Mouse (Mus musculus): ENCODE data around the gene Zfp185. TPM values are rescaled to one million over a fixed set of nuclear protein-coding genes. Genes with fewer than 3 reads are reported as not detected.
"Not testable (repeated sequence)": the region's sequence is repeated elsewhere in the genome, so short reads cannot be mapped to it uniquely, and the experiment has no call there.

The Zfp185 gene
- total and polyA plus RNA-seq, 3 experiments, result not detected

- H3K27me3 ChIP-seq (replicated peaks), result no peaks in the 10 kb centered on the region
- H3K9ac ChIP-seq (ENCODE audit: insufficient read depth, low read depth), result no peak overlapping the region
- no peaks in the 10 kb centered on the region for H3K4me1 ChIP-seq (ENCODE audit: control insufficient read depth in 1 of 2, insufficient read depth in 2 of 2)
- no peaks in the 10 kb centered on the region for H3K36me3 ChIP-seq (replicated peaks in 1 of 2; ENCODE audit: control insufficient read depth in 1 of 2, insufficient read depth in 1 of 2, low read length in 1 of 2)
- in situ Hi-C loops (cut with MboI; ENCODE audit: low pct_ligation_motif_present, low pct_unique_long_range_greater_than_20kb, low sequenced_read_pairs), result no loop called here
- H3K79me2 ChIP-seq (replicated peaks; ENCODE audit: control insufficient read depth, extremely low read depth, insufficient read depth, poor library complexity, severe bottlenecking), result no peaks in the 10 kb centered on the region
- dilution Hi-C loops (cut with MboI; ENCODE audit: extremely low pct_ligation_motif_present, extremely low pct_unique_long_range_greater_than_20kb, low sequenced_read_pairs), result no loop called here
- no peak overlapping the region for H3K4me2 ChIP-seq (ENCODE audit: insufficient read depth, low read depth, poor library complexity, severe bottlenecking)
- TF ChIP-seq NRF1 (IDR thresholded peaks at IDR 0.05; ENCODE audit: low read depth, low read length) (no peak), MXI1 (IDR thresholded peaks at IDR 0.05; ENCODE audit: low read depth, low read length) (no peak)
- no peak overlapping the region for H3K27ac ChIP-seq (ENCODE audit: insufficient read depth, low read depth)
- H3K9me3 ChIP-seq (replicated peaks; ENCODE audit: low read length), result no peaks in the 10 kb centered on the region
- H3K4me3 ChIP-seq (replicated peaks in 1 of 3; ENCODE audit: low read depth in 2 of 3, low read length in 2 of 3, poor library complexity in 1 of 3), result no peak overlapping the region
- no peak for DNase-seq (ENCODE audit: extremely low read depth)
These were observed 76.6 kb downstream of the Zfp185 start for GRCm38 (mm10) chrX:73063512-73064414.

- H3K27me3 ChIP-seq (replicated peaks), result no peaks in the 10 kb centered on the region
- no peaks in the 10 kb centered on the region for H3K4me1 ChIP-seq (ENCODE audit: control insufficient read depth in 1 of 2, insufficient read depth in 2 of 2)
- H3K27ac ChIP-seq (ENCODE audit: insufficient read depth, low read depth), result no peak within 1 kb of the TSS
- no peaks in the 10 kb centered on the region for H3K79me2 ChIP-seq (replicated peaks; ENCODE audit: control insufficient read depth, extremely low read depth, insufficient read depth, poor library complexity, severe bottlenecking)
- H3K36me3 ChIP-seq (replicated peaks in 1 of 2; ENCODE audit: control insufficient read depth in 1 of 2, insufficient read depth in 1 of 2, low read length in 1 of 2), result no peaks in the 10 kb centered on the region
- no peak for DNase-seq (ENCODE audit: extremely low read depth)
- no peak within 1 kb of the TSS for H3K4me2 ChIP-seq (ENCODE audit: insufficient read depth, low read depth, poor library complexity, severe bottlenecking)
- no peak within 1 kb of the TSS for H3K4me3 ChIP-seq (replicated peaks in 1 of 3; ENCODE audit: low read depth in 2 of 3, low read length in 2 of 3, poor library complexity in 1 of 3)
- dilution Hi-C loops (cut with MboI; ENCODE audit: extremely low pct_ligation_motif_present, extremely low pct_unique_long_range_greater_than_20kb, low sequenced_read_pairs) (no loop called here), in situ Hi-C loops (cut with MboI; ENCODE audit: low pct_ligation_motif_present, low pct_unique_long_range_greater_than_20kb, low sequenced_read_pairs) (no loop called here)
- no peak for TF ChIP-seq JUND (conservative IDR thresholded peaks at IDR 0.05; ENCODE audit: low read depth, low read length)
- no peak for TF ChIP-seq CTCF (conservative IDR thresholded peaks at IDR 0.05 in 1 of 2, IDR thresholded peaks at IDR 0.05 in 1 of 2; ENCODE audit: low read depth in 2 of 2, low read length in 2 of 2)
- TF ChIP-seq ZC3H11A (IDR thresholded peaks at IDR 0.05; ENCODE audit: low read depth, low read length), result no peak
- no peak for TF ChIP-seq MXI1 (IDR thresholded peaks at IDR 0.05; ENCODE audit: low read depth, low read length)
- TF ChIP-seq POLR2A (IDR thresholded peaks at IDR 0.05; ENCODE audit: low read depth, low read length), result no peak
- TF ChIP-seq SMC3 (IDR thresholded peaks at IDR 0.05; ENCODE audit: low read depth, low read length), result no peak
- no peak for TF ChIP-seq ELF1 (IDR thresholded peaks at IDR 0.05; ENCODE audit: low read depth, low read length)
- TF ChIP-seq UBTF (IDR thresholded peaks at IDR 0.05; ENCODE audit: low read depth, low read length), result no peak
- TF ChIP-seq CHD1 (IDR thresholded peaks at IDR 0.05; ENCODE audit: low read depth, low read length), result no peak
- no peak for TF ChIP-seq MAX (IDR thresholded peaks at IDR 0.05; ENCODE audit: low read length)
- TF ChIP-seq SIN3A (IDR thresholded peaks at IDR 0.05; ENCODE audit: low read length), result no peak
- no peak for TF ChIP-seq ETS1 (conservative IDR thresholded peaks at IDR 0.05; ENCODE audit: low read depth, low read length)
- no peak for TF ChIP-seq USF2 (conservative IDR thresholded peaks at IDR 0.05; ENCODE audit: low read depth, low read length)
- no peak for TF ChIP-seq JUN (IDR thresholded peaks at IDR 0.05; ENCODE audit: insufficient read depth, low read depth, low read length)
- no peak for TF ChIP-seq CHD2 (IDR thresholded peaks at IDR 0.05; ENCODE audit: low read length)
- no peak for TF ChIP-seq MAZ (IDR thresholded peaks at IDR 0.05; ENCODE audit: low read depth, low read length)
- no peak for TF ChIP-seq GABPA (IDR thresholded peaks at IDR 0.05; ENCODE audit: insufficient replicate concordance, low read depth, low read length)
- no peak for TF ChIP-seq E2F4 (IDR thresholded peaks at IDR 0.05; ENCODE audit: insufficient replicate concordance, low read depth, low read length)
- H3K9ac ChIP-seq (ENCODE audit: insufficient read depth, low read depth), result no peak within 1 kb of the TSS
- no peaks in the 10 kb centered on the region for H3K9me3 ChIP-seq (replicated peaks; ENCODE audit: low read length)
These were observed 77.3 kb downstream of the Zfp185 start, which contains the start of gene Pnma3 for GRCm38 (mm10) chrX:73064415-73064793. Gene Pnma3, plus strand, starts transcription at chrX:73064787.

DNA sequence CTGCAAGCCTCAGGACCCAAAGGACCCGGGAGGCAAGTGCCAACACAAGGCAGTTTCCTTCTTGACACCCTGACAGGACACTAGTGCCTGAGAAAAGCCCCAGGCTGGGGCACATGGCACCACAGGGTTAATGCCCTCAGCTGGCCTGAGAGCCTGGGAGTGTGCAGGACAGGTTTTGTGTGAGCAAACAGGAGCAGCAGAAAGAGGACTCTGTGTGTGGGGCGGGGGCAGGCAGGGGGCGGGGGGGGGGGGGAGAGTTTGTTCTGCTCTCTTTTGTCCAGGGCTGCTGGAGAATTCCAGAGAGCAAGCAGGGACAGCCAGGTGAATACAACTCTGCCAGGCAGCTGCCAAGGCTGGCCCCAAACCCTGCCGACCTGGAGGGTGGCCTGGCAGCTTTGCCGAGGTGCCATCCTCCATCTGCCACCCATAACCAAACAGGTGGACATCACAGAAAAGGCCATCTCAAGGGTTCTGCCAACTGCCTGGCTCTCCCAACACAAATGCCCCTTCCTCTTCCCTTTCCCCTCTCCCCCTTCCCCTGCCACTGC, 79.7 kb downstream of the Zfp185 start:
- H3K4me3 ChIP-seq (replicated peaks in 1 of 3; ENCODE audit: low read depth in 2 of 3, low read length in 2 of 3, poor library complexity in 1 of 3); H3K27me3 ChIP-seq (replicated peaks); H3K27ac ChIP-seq (ENCODE audit: insufficient read depth, low read depth); H3K36me3 ChIP-seq (replicated peaks in 1 of 2; ENCODE audit: control insufficient read depth in 1 of 2, insufficient read depth in 1 of 2, low read length in 1 of 2); H3K79me2 ChIP-seq (replicated peaks; ENCODE audit: control insufficient read depth, extremely low read depth, insufficient read depth, poor library complexity, severe bottlenecking); DNase-seq (ENCODE audit: extremely low read depth); in situ Hi-C loops (cut with MboI; ENCODE audit: low pct_ligation_motif_present, low pct_unique_long_range_greater_than_20kb, low sequenced_read_pairs); H3K9me3 ChIP-seq (replicated peaks; ENCODE audit: low read length); H3K9ac ChIP-seq (ENCODE audit: insufficient read depth, low read depth); dilution Hi-C loops (cut with MboI; ENCODE audit: extremely low pct_ligation_motif_present, extremely low pct_unique_long_range_greater_than_20kb, low sequenced_read_pairs); H3K4me2 ChIP-seq (ENCODE audit: insufficient read depth, low read depth, poor library complexity, severe bottlenecking); H3K4me1 ChIP-seq (ENCODE audit: control insufficient read depth in 1 of 2, insufficient read depth in 2 of 2): not testable (repeated sequence)
